Mouse (Mus musculus) adrenal gland, postnatal 25 days (tissue): ENCODE measurements around the gene Mup2. TPM values are rescaled to one million over a fixed set of nuclear protein-coding genes. Genes with fewer than 3 reads are reported as not detected.
"Not testable (repeated sequence)": the region's sequence is repeated elsewhere in the genome, so short reads cannot be mapped to it uniquely, and the experiment has no call there.

Experiments
- DNase-seq: peaks from one replicate; pipeline ENCODE4 v3.0.0; 2021; ENCODE audit warnings: mixed read lengths
- long read RNA-seq: library from polyadenylated mRNA; stranded (forward); transcript quantifications from one replicate; pipeline ENCODE4 v2.0.0, GENCODE M21; 2021
- total RNA-seq: library from RNA; stranded (reverse); gene quantifications from 2 replicates; pipeline ENCODE4 v1.2.3, GENCODE M21; 2021

Mup2 gene
- not detected in 2 replicates for total RNA-seq
- long read RNA-seq, transcript Mup2-201 (7 exons, 927 nt) = major isoform, 7 of 117 reads
- long read RNA-seq, partial matches to known transcripts = 45 of 117 reads
- long read RNA-seq, other reads (novel, unspliced or antisense) = 58 of 117 reads

DNA sequence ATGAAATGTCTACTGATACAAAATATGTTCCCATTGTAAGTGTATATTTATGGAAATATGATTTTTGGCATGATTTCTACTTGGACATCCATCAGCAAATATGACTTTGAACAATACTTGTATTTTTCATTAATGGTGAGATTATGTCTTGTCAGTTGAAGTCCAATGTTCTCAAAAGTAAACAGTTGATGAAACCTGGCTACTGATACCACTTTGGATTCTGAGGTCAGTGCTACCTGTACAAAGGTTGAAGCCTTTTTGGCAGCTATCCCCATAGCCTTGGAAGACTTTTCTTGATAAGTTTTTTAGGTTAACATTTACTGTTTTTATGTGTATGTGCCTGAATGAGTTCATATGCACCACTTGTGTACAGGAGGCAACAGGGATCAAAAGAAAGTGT is at the start of gene Mup2:
Mup2 (minus strand) TSS at position 101 of the 400 bp plus-strand sequence.
- DNase-seq = not testable (repeated sequence)

Other genes starting within 250 kb of the Mup2 start
- gene Slc46a2, start 239.2 kb downstream of the Mup2 start, total RNA-seq = not detected in 2 replicates
- not detected in 2 replicates for gene Mup4, start 193.6 kb downstream of the Mup2 start, total RNA-seq
- not detected in 2 replicates for gene Mup6, start 190.0 kb downstream of the Mup2 start, total RNA-seq
- 3.3 TPM in 1 of 2 replicates, not detected in the other for gene Mup7, start 83.8 kb downstream of the Mup2 start, total RNA-seq
- gene Mup8, start 68.3 kb upstream of the Mup2 start, total RNA-seq = not detected in 2 replicates